Mouse (Mus musculus) midbrain, embryonic 16.5 days (tissue): ENCODE results near the gene Pdxk. TPM values are rescaled to one million over a fixed set of nuclear protein-coding genes. Genes with fewer than 3 reads are reported as not detected.
"Not testable (repeated sequence)": the region's sequence is repeated elsewhere in the genome, so short reads cannot be mapped to it uniquely, and the experiment has no call there.

Source experiments
- ATAC-seq: fragments of 200-750 bp; cut with Nextera tagmentation; 2 replicates; pipeline ENCODE4 v1.8.0; 2017; ENCODE audit warnings: moderate TSS enrichment
- H3K27ac ChIP-seq: fragments of 300-500 bp; sonication (generic); 2 replicates; pipeline ENCODE4 v1.5.1; 2014; ENCODE audit warnings: mild to moderate bottlenecking, low read length, mixed read lengths
- H3K27me3 ChIP-seq: fragments of 300-500 bp; sonication (generic); 2 replicates; pipeline ENCODE4 v1.6.1; 2014; ENCODE audit warnings: low read depth, low read length, mixed read lengths; ENCODE audit not compliant: control insufficient read depth, insufficient read depth
- H3K36me3 ChIP-seq: fragments of 300-500 bp; sonication (generic); 2 replicates; pipeline ENCODE4 v1.6.1; 2014; ENCODE audit warnings: mild to moderate bottlenecking, low read length, moderate library complexity, mixed read lengths; ENCODE audit not compliant: control insufficient read depth, insufficient read depth
- H3K4me1 ChIP-seq: fragments of 300-500 bp; sonication (generic); 2 replicates; pipeline ENCODE4 v1.6.1; 2014; ENCODE audit warnings: mild to moderate bottlenecking, low read length, mixed read lengths; ENCODE audit not compliant: control insufficient read depth, insufficient read depth
- H3K4me2 ChIP-seq: fragments of 300-500 bp; sonication (generic); 2 replicates; pipeline ENCODE4 v1.6.1; 2014; ENCODE audit warnings: mild to moderate bottlenecking, low read length, mixed read lengths
- H3K4me3 ChIP-seq: fragments of 300-500 bp; sonication (generic); 2 replicates; pipeline ENCODE4 v1.5.1; 2014; ENCODE audit warnings: low read depth, mild to moderate bottlenecking, low read length, moderate library complexity, mixed read lengths
- H3K9ac ChIP-seq: fragments of 300-500 bp; sonication (generic); 2 replicates; pipeline ENCODE4 v1.6.1; 2014; ENCODE audit warnings: low read depth, low read length, mixed read lengths
- H3K9me3 ChIP-seq: fragments of 300-500 bp; sonication (generic); replicated peaks from 2 replicates; pipeline ENCODE4 v1.6.1; 2014; ENCODE audit warnings: mild to moderate bottlenecking, low read length, mixed read lengths; ENCODE audit not compliant: control insufficient read depth, poor library complexity, severe bottlenecking
- WGBS: fragments of 180-500 bp; shearing (Covaris S2); extraction: QIAGEN DNeasy Blood & Tissue Kit; methylation state at CpG from one replicate; pipeline ENCODE4 v1.1.7; 2014; 5-methylcytosine and 5-hydroxymethylcytosine counted together
- polyA plus RNA-seq: library from polyadenylated mRNA; unstranded; fragments of >200 nt; fragmentation: Nextera tagmentation; extraction: Ambion mirVana; gene quantifications from 2 replicates; pipeline ENCODE4 v1.2.1, GENCODE M21; 2015

Gene Pdxk
- polyA plus RNA-seq, 1 experiment from 2014 or later: 58.8 TPM

DNA sequence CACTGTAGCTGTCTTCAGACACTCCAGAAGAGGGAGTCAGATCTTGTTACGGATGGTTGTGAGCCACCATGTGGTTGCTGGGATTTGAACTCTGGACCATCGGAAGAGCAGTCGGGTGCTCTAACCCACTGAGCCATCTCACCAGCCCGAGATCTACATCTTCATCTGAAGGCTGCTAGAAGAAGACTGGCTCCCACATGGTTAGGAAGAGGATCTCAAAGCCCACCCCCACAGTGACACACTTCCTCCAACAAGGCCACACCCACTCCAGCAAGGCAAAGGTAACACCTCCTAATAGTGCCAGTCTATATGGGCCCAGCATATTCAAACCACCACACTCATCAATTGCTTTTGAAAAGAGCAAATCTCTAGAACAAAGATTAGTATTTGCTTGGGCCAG, 49.8 kb downstream of the Pdxk start:
- 90% methylated on average over 3 of the region's 4 CpGs for WGBS
- ATAC-seq: not testable (repeated sequence)

GRCm38 (mm10) chr10:78413152-78413520, 51.6 kb downstream of the Pdxk start:
- Histone ChIP-seq H3K4me1 (peaks cover 14% of the 10 kb centered on the region), H3K27me3 (no peaks in the 10 kb centered on the region), H3K36me3 (peaks cover 21% of the 10 kb centered on the region), H3K4me3 (peak overlapping the region; percentile 73), H3K27ac (peak overlapping the region; percentile 87), H3K4me2 (peak overlapping the region; percentile 80), H3K9me3 (no peaks in the 10 kb centered on the region), H3K9ac (peak overlapping the region; percentile 90)
- no peak; the same call in 1 of the 2 replicates for ATAC-seq
- 44% methylated on average over 7 of the region's 7 CpGs for WGBS

More for the DNA sequence above, 49.8 kb downstream of the Pdxk start:
- peaks cover 14% of the 10 kb centered on the region for H3K4me1 ChIP-seq
- H3K27me3 ChIP-seq, H3K4me2 ChIP-seq, H3K4me3 ChIP-seq, H3K9me3 ChIP-seq, H3K9ac ChIP-seq, H3K36me3 ChIP-seq, H3K27ac ChIP-seq: not testable (repeated sequence)

- Histone ChIP-seq H3K4me2 (peak within 1 kb of the TSS; percentile 80), H3K9me3 (no peaks in the 10 kb centered on the region), H3K4me3 (peak within 1 kb of the TSS; percentile 73), H3K36me3 (peaks cover 25% of the 10 kb centered on the region), H3K9ac (peak within 1 kb of the TSS; percentile 90), H3K27me3 (no peaks in the 10 kb centered on the region), H3K4me1 (peaks cover 14% of the 10 kb centered on the region), H3K27ac (peak within 1 kb of the TSS; percentile 87)
- peak; percentile 92 for ATAC-seq
- under 1% methylated on average over 69 of the region's 70 CpGs for WGBS
Observed at GRCm38 (mm10) chr10:78412319-78413151, 52.2 kb downstream of the Pdxk start, which contains the start of gene Rrp1. Gene Rrp1 (minus strand): TSS chr10:78413043.

DNA sequence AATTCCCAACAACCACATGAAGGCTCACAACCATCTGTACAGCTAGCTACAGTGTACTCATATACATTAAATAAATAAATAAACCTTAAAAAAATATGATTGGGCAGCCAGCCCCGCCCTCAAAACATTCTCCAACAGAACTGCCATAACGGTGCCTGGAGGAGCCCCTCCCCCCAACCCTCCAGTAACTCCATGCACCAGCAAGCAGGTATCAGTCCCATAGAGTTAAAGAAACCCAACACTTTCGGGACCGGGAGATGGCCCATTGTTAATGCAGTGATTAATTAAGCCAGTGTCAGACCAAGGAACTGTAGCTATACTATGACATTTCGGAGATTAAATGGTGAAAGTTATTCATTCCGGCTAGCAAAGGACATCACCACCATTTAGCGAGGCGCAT, 52.9 kb downstream of the Pdxk start:
- Histone ChIP-seq H3K9ac (peak overlapping the region; percentile 90), H3K4me1 (peaks cover 14% of the 10 kb centered on the region), H3K27me3 (no peaks in the 10 kb centered on the region), H3K4me2 (peak overlapping the region; percentile 80), H3K27ac (peak overlapping the region; percentile 87), H3K9me3 (no peaks in the 10 kb centered on the region), H3K36me3 (peaks cover 26% of the 10 kb centered on the region), H3K4me3 (peak overlapping the region; percentile 73)
- WGBS: 18% methylated on average over 8 of the region's 8 CpGs
- ATAC-seq: peak; percentile 15

DNA sequence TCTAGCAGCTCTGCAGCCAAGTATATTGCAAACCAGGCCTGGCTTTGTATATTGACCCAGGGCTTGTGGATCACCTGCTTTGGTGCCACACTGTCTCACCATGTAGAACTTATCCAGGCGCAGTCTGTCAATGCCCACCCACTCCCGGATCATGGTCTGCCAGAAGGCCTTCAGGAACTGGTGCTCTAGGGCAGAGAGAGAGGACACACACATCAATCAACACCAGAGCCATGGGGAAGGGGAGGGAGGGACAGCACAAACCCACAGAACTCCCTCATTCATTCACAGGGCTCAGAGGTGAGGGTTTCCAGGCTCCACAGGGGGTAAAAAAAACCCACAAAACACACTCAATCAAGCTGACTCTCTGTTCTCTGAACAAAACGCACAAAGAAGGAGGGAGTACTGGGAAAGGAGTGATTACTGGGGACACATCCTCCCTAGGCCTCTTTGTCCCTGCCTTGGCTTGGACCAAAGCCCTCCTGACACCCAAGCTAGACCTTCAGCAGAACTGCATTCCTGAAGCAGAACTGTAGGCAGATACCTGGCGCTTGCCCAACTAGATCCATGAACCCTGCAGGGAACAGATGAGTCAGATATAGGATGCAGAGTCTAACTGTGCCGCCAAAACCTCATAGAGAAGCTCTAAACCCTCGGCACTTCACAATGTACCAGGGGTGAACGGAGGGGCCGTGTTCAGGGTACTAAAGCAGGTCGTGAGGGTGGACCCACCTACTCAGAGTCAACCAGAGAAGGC, 55.6 kb downstream of the Pdxk start:
- Histone ChIP-seq H3K4me1 (peaks cover 14% of the 10 kb centered on the region), H3K36me3 (peaks cover 45% of the 10 kb centered on the region), H3K4me2 (no peak overlapping the region), H3K9me3 (no peaks in the 10 kb centered on the region), H3K4me3 (no peak overlapping the region), H3K9ac (no peak overlapping the region), H3K27me3 (no peaks in the 10 kb centered on the region), H3K27ac (no peak overlapping the region)
- WGBS: 92% methylated on average over 9 of the region's 9 CpGs
- no peak for ATAC-seq

DNA sequence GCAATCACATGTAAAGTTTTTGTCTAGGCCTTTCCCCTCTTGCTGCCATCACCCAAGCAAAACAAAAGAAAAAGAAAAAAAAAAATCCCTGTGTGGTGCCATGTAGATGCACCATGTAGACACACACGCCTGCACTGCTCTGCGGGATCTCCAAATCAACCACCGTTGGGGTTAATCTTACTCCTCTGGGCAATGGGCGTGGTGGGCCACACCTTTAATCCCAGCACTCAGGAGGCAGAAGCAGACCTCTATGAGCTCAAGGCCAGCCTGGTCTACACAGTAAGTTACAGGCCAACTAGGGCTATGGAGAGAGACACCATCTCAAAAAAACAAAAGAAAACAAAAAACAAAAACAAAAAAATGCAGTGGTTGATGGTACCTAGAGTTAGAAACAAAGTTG, 57.6 kb downstream of the Pdxk start:
- H3K27me3 ChIP-seq: no peaks in the 10 kb centered on the region
- H3K4me2 ChIP-seq: no peak overlapping the region
- 94% methylated on average over 4 of the region's 4 CpGs for WGBS
- no peak overlapping the region for H3K27ac ChIP-seq
- ATAC-seq: no peak
- H3K9me3 ChIP-seq: no peaks in the 10 kb centered on the region
- H3K4me1 ChIP-seq: peaks cover 11% of the 10 kb centered on the region
- no peak overlapping the region for H3K9ac ChIP-seq
- no peak overlapping the region for H3K4me3 ChIP-seq
- H3K36me3 ChIP-seq: peaks cover 64% of the 10 kb centered on the region

- Histone ChIP-seq H3K4me3 (no peak overlapping the region), H3K4me1 (peaks cover 3% of the 10 kb centered on the region; the same call in 1 of the 2 replicates), H3K9me3 (no peaks in the 10 kb centered on the region), H3K27ac (no peak overlapping the region), H3K4me2 (no peak overlapping the region), H3K27me3 (no peaks in the 10 kb centered on the region), H3K9ac (no peak overlapping the region), H3K36me3 (peaks cover 73% of the 10 kb centered on the region)
- 92% methylated on average over 6 of the region's 6 CpGs for WGBS
- ATAC-seq: no peak
Observed at GRCm38 (mm10) chr10:78406152-78406551, 58.6 kb downstream of the Pdxk start.

DNA sequence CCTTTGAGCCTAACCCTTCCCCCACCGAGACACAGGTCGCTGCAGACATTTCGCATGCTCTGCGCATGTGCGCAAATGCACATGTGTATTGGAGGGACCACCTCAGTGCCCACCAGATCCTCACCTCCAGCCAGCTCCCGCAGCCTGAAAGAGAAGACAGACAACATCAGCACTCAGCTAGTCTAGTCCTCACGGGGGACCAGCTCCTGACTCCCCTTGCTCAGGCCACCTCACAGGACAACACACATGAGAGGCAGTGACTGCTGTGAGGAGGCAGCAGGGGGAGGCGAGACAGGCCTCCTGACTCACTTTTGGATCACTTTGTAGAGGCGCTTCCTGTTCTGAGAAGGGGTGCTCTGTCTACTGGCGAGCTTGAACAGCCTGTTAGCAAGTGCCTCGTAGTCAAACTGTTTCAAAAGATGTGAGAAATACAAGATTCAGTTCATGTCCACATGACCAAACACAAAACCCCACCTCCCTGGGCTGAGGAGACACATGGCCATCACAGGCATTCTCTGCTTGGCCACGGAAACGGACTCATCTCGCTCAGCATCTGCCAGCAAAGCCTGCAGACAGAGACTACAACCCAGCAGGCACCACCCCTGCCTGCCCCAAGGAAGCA, 62.4 kb downstream of the Pdxk start:
- no peaks in the 10 kb centered on the region for H3K27me3 ChIP-seq

More for the DNA sequence above, 62.4 kb downstream of the Pdxk start:
- no peaks in the 10 kb centered on the region for H3K9me3 ChIP-seq
- no peak overlapping the region for H3K27ac ChIP-seq
- no peak overlapping the region for H3K4me2 ChIP-seq
- H3K36me3 ChIP-seq: peaks cover 55% of the 10 kb centered on the region
- H3K4me1 ChIP-seq: peaks cover 4% of the 10 kb centered on the region; the same call in 1 of the 2 replicates
- no peak overlapping the region for H3K9ac ChIP-seq
- ATAC-seq: no peak
- 91% methylated on average over 14 of the region's 14 CpGs for WGBS
- no peak overlapping the region for H3K4me3 ChIP-seq
